Mouse (Mus musculus) thymus, adult 2 months (tissue): ENCODE data around the gene Itpripl2.

ENCODE experiments used
- CTCF ChIP-seq: fragments of 200-500 bp; IDR thresholded peaks from 2 replicates; pipeline ENCODE4 v1.5.1; 2012; ENCODE audit warnings: mild to moderate bottlenecking, control low read depth, low read length, moderate library complexity, borderline replicate concordance; ENCODE audit not compliant: control insufficient read depth, poor library complexity, insufficient read depth; ENCODE audit errors: extremely low read depth
- POLR2A ChIP-seq: fragments of 200-500 bp; IDR thresholded peaks from 2 replicates; pipeline ENCODE4 v1.6.1; 2012; ENCODE audit warnings: mild to moderate bottlenecking, low read length, control low read depth, moderate library complexity; ENCODE audit not compliant: control insufficient read depth, poor library complexity, insufficient read depth; ENCODE audit errors: extremely low read depth

GRCm38 (mm10) chr7:118486917-118487316 is 4.9 kb downstream of the Itpripl2 start:
- TF ChIP-seq CTCF (no peak), POLR2A (no peak)
